Mouse (Mus musculus) left cerebral cortex, adult 18-20 months (tissue): ENCODE data around the gene Pprc1. TPM values are rescaled to one million over a fixed set of nuclear protein-coding genes. Genes with fewer than 3 reads are reported as not detected.

Experiments
- DNase-seq, 2 experiments: peaks; one replicate each; pipeline ENCODE4 v3.0.0; 2021 to 2022; ENCODE audit warnings: low spot score in 2 of 2, mixed read lengths in 1 of 2
- total RNA-seq, 2 experiments: library from RNA; stranded (reverse); gene quantifications; 2 replicates each; pipeline ENCODE4 v1.2.3; 2021

Gene Pprc1
- total RNA-seq, 2 experiments from 2014 or later = 26.1 to 33.3 TPM

GRCm38 (mm10) chr19:46050462-46050861 lies 5.8 kb downstream of the Pprc1 start:
- no peak for DNase-seq

- no peak for DNase-seq
Observed at GRCm38 (mm10) chr19:46055752-46056387, 11.2 kb downstream of the Pprc1 start.

GRCm38 (mm10) chr19:46056388-46056946 lies 11.8 kb downstream of the Pprc1 start:
- peak; percentile 86 to 93 for DNase-seq

- DNase-seq = peak; percentile 64 to 65
Observed at GRCm38 (mm10) chr19:46056947-46057607, 12.4 kb downstream of the Pprc1 start.

GRCm38 (mm10) chr19:46058466-46058865 lies 13.8 kb downstream of the Pprc1 start:
- DNase-seq = no peak

GRCm38 (mm10) chr19:46060845-46061244 lies 16.2 kb downstream of the Pprc1 start:
- no peak for DNase-seq

- no peak for DNase-seq
Observed at GRCm38 (mm10) chr19:46068054-46068453, 23.4 kb downstream of the Pprc1 start.

GRCm38 (mm10) chr19:46073285-46073684 lies 28.6 kb downstream of the Pprc1 start:
- no peak for DNase-seq

GRCm38 (mm10) chr19:46074266-46074665 lies 29.6 kb downstream of the Pprc1 start:
- DNase-seq = no peak

- peak; percentile 99 to 100 for DNase-seq
Observed at GRCm38 (mm10) chr19:46075616-46076607, 31.2 kb downstream of the Pprc1 start, which contains the start of gene Nolc1. Gene Nolc1, plus strand, starts transcription at chr19:46075863.

GRCm38 (mm10) chr19:46078535-46078934 lies 33.8 kb downstream of the Pprc1 start:
- no peak for DNase-seq

- no peak for DNase-seq
Observed at GRCm38 (mm10) chr19:46085185-46085584, 40.5 kb downstream of the Pprc1 start.

- peak; percentile 64 to 67 for DNase-seq
Observed at GRCm38 (mm10) chr19:46086337-46086736, 41.7 kb downstream of the Pprc1 start.

GRCm38 (mm10) chr19:46087871-46088270 lies 43.2 kb downstream of the Pprc1 start:
- no peak for DNase-seq

- DNase-seq = no peak
Observed at GRCm38 (mm10) chr19:46091641-46092040, 47.0 kb downstream of the Pprc1 start.

- no peak for DNase-seq
Observed at GRCm38 (mm10) chr19:46094144-46094543, 49.5 kb downstream of the Pprc1 start.

GRCm38 (mm10) chr19:46095291-46095690 lies 50.6 kb downstream of the Pprc1 start:
- peak in 1 of 2 experiments; percentile 42 for DNase-seq

GRCm38 (mm10) chr19:46096396-46096795 lies 51.7 kb downstream of the Pprc1 start:
- DNase-seq = no peak

- no peak for DNase-seq
Observed at GRCm38 (mm10) chr19:46099561-46099960, 54.9 kb downstream of the Pprc1 start.

GRCm38 (mm10) chr19:46103437-46104186 lies 58.9 kb downstream of the Pprc1 start:
- DNase-seq = no peak
